Mouse (Mus musculus) hindbrain, postnatal 0 days (tissue): Measurements from ENCODE around the gene Pcyox1. TPM values are rescaled to one million over a fixed set of nuclear protein-coding genes. Genes with fewer than 3 reads are reported as not detected.

Source experiments
- polyA plus RNA-seq: library from polyadenylated mRNA; unstranded; fragments of >200 nt; fragmentation: Nextera tagmentation; extraction: Ambion mirVana; gene quantifications from 2 replicates; pipeline ENCODE4 v1.2.1, GENCODE M21; 2015
- total RNA-seq: library from RNA; depleted of rRNA; stranded (reverse); fragments of >200 nt; gene quantifications from 2 replicates; pipeline ENCODE4 v1.2.3, GENCODE M21; 2014; rRNA removed

The Pcyox1 gene
- total and polyA plus RNA-seq, 2 experiments from 2014 or later: 80.9 to 102 TPM

Other genes starting within 250 kb of the Pcyox1 start
- gene Tgfa, start 201.9 kb downstream of the Pcyox1 start, total RNA-seq: 35.4 and 40.5 TPM in 2 replicates
- 13.6 and 14.2 TPM in 2 replicates for gene Tgfa, start 201.9 kb downstream of the Pcyox1 start, polyA plus RNA-seq
- 42.2 and 48.2 TPM in 2 replicates for gene Fam136a, start 31.5 kb downstream of the Pcyox1 start, total RNA-seq
- gene Fam136a, start 31.5 kb downstream of the Pcyox1 start, polyA plus RNA-seq: 63.7 and 64.6 TPM in 2 replicates
- 45.1 and 48.1 TPM in 2 replicates for gene Snrpg, start 25.9 kb downstream of the Pcyox1 start, total RNA-seq
- 278 and 289 TPM in 2 replicates for gene Snrpg, start 25.9 kb downstream of the Pcyox1 start, polyA plus RNA-seq
- 138 and 148 TPM in 2 replicates for gene Tia1, start 7.1 kb upstream of the Pcyox1 start, total RNA-seq
- 190 and 211 TPM in 2 replicates for gene Tia1, start 7.1 kb upstream of the Pcyox1 start, polyA plus RNA-seq
- not detected in 2 replicates for gene Gm44790, start 29.5 kb upstream of the Pcyox1 start, total RNA-seq
- gene Gm44790, start 29.5 kb upstream of the Pcyox1 start, polyA plus RNA-seq: not detected in 2 replicates
- 14.4 and 17.6 TPM in 2 replicates for gene C87436, start 41.2 kb upstream of the Pcyox1 start, total RNA-seq
- 15.9 and 19.6 TPM in 2 replicates for gene C87436, start 41.2 kb upstream of the Pcyox1 start, polyA plus RNA-seq
- 61.7 and 71.3 TPM in 2 replicates for gene Pcbp1, start 129.2 kb upstream of the Pcyox1 start, total RNA-seq
- 300 and 303 TPM in 2 replicates for gene Pcbp1, start 129.2 kb upstream of the Pcyox1 start, polyA plus RNA-seq
- gene Asprv1, start 231.0 kb upstream of the Pcyox1 start, total RNA-seq: 0.22 and 0.73 TPM in 2 replicates
- 0.99 and 1.0 TPM in 2 replicates for gene Asprv1, start 231.0 kb upstream of the Pcyox1 start, polyA plus RNA-seq